Mouse (Mus musculus) spleen, adult 2 months (tissue): ENCODE measurements around the gene Lpin2. TPM values are rescaled to one million over a fixed set of nuclear protein-coding genes. Genes with fewer than 3 reads are reported as not detected.

ENCODE experiments used
- DNase-seq, 2 experiments: peaks; one replicate each; pipeline versions ENCODE4 v3.0.0 to v3.0.0-alpha.2; 2012 to 2021; ENCODE audit warnings: low spot score in 2 of 2, low read depth in 1 of 2
- H3K27ac ChIP-seq: fragments of 200-500 bp; 2 replicates; pipeline ENCODE4 v1.5.1; 2012; ENCODE audit warnings: low read length, inconsistent platforms; ENCODE audit not compliant: insufficient read depth
- H3K27me3 ChIP-seq: fragments of 200-500 bp; 2 replicates; pipeline ENCODE4 v1.6.1; 2012; ENCODE audit warnings: mild to moderate bottlenecking, moderate library complexity, low read length, inconsistent platforms; ENCODE audit not compliant: control insufficient read depth, insufficient read depth
- H3K36me3 ChIP-seq: fragments of 200-500 bp; 2 replicates; pipeline ENCODE4 v1.6.1; 2012; ENCODE audit warnings: mild to moderate bottlenecking, low read length, inconsistent platforms; ENCODE audit not compliant: control insufficient read depth, insufficient read depth
- H3K4me1 ChIP-seq: fragments of 200-500 bp; 2 replicates; pipeline ENCODE4 v1.6.1; 2011; ENCODE audit warnings: inconsistent platforms; ENCODE audit not compliant: control insufficient read depth, insufficient read depth, insufficient read length
- H3K4me3 ChIP-seq: fragments of 200-500 bp; 2 replicates; pipeline ENCODE4 v1.5.1; 2011; ENCODE audit warnings: mild to moderate bottlenecking, inconsistent platforms; ENCODE audit not compliant: insufficient read depth, insufficient read length; ENCODE audit errors: extremely low read depth
- CTCF ChIP-seq: fragments of 200-500 bp; IDR thresholded peaks from 2 replicates; pipeline ENCODE4 v1.5.1; 2011; ENCODE audit warnings: mild to moderate bottlenecking, inconsistent platforms; ENCODE audit not compliant: insufficient read depth, insufficient read length, insufficient replicate concordance; ENCODE audit errors: extremely low read depth
- POLR2A ChIP-seq: fragments of 200-500 bp; IDR thresholded peaks from 2 replicates; pipeline ENCODE4 v1.6.1; 2011; ENCODE audit warnings: low read depth, low read length, inconsistent platforms
- WGBS: fragments of 180-500 bp; shearing (Covaris S2); methylation state at CpG from one replicate; pipeline ENCODE4 v1.1.7; 2018; 5-methylcytosine and 5-hydroxymethylcytosine counted together
- polyA plus RNA-seq: library from polyadenylated mRNA; depleted of rRNA; stranded (reverse); fragments of >200 nt; gene quantifications from 2 replicates; pipeline ENCODE4 v1.2.3, GENCODE M21; 2012

Lpin2 gene
- polyA plus RNA-seq, 1 experiment, result 13.4 TPM

DNA sequence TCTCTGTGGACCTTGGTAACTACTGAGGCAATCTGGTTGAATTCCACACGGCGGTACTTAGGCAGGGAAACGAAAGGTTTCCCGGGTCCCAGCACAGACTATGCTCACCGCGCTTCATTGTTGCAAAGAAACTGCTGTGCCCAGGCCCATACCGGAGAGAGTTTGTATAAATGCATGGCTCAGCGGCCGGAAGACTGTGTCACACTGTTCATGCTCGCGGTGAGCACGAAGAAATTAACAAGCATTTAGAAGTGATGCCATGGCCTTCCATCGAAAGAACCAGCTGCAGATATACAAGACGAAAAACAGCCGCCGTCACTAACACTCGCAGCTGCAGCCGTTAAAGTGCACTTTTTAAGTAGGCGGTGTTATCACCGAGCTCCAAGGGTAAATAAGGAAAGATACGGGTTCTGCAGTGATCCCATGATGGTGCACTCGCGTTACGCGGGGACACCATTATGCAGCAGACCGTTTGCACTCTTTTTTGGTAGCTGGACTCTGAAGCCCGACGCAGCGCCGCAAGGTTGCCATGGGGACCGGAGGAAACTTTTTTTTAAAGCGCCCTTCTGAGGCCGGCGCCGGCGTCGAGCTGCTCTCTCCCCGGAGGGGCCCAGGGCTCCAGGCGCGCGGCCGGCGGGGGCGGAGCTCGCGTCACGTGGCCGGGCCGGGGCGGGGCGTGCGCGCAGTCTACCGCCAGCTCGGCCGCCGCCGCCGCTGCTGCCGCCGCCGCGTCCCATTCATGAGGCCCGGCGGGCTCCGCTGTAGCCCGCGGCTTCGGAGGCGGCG, 704 bp downstream of the Lpin2 start:
- WGBS, result under 1% methylated on average over 71 of the region's 71 CpGs
- peaks cover 10% of the 10 kb centered on the region; the same call in 1 of the 2 replicates for H3K4me1 ChIP-seq

DNA sequence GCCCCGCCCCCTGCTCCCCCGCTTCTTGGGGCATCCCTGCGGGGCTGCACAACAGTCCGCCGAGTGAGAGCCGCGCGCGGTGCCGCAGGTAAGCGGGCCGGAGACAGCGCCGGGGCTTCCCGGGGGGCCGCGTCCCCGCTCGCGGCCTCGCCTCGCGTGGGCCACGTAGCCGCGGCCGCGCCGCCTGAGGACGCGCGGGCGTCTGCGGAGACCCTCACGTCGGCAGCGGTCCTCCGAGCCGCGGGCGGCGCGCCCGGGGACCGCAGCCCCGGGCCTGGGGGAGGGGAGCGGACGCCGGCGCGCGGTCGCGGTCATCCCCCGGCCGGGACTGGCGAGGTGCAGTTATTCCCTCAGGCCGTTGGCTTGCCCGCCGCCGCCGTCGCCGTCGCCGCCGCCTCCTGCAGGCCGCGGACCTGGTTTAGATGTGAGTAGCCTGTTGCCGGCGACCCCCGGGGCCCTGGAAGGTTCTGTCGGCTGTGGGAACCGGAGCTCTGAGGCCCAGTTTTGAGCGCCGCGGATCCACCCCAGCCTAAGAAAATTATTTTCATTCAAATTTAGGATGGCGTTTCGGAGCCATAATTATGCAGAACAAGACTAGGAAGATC, 1.4 kb downstream of the Lpin2 start:
- DNase-seq, result peak in 1 of 2 experiments; percentile 21
- Histone ChIP-seq H3K27ac (peak overlapping the region; percentile 66), H3K27me3 (no peaks in the 10 kb centered on the region), H3K36me3 (no peaks in the 10 kb centered on the region), H3K4me1 (peaks cover 8% of the 10 kb centered on the region; the same call in 1 of the 2 replicates), H3K4me3 (peak overlapping the region; percentile 74)
- TF ChIP-seq CTCF (no peak), POLR2A (no peak)
- under 1% methylated on average over 79 of the region's 79 CpGs for WGBS

More for the DNA sequence above, 704 bp downstream of the Lpin2 start:
- TF ChIP-seq POLR2A, result no peak
- H3K27ac ChIP-seq, result peak overlapping the region; percentile 66
- no peaks in the 10 kb centered on the region for H3K27me3 ChIP-seq
- DNase-seq, result peak; percentile 54 to 92
- H3K36me3 ChIP-seq, result no peaks in the 10 kb centered on the region
- peak overlapping the region; percentile 74 for H3K4me3 ChIP-seq

DNA sequence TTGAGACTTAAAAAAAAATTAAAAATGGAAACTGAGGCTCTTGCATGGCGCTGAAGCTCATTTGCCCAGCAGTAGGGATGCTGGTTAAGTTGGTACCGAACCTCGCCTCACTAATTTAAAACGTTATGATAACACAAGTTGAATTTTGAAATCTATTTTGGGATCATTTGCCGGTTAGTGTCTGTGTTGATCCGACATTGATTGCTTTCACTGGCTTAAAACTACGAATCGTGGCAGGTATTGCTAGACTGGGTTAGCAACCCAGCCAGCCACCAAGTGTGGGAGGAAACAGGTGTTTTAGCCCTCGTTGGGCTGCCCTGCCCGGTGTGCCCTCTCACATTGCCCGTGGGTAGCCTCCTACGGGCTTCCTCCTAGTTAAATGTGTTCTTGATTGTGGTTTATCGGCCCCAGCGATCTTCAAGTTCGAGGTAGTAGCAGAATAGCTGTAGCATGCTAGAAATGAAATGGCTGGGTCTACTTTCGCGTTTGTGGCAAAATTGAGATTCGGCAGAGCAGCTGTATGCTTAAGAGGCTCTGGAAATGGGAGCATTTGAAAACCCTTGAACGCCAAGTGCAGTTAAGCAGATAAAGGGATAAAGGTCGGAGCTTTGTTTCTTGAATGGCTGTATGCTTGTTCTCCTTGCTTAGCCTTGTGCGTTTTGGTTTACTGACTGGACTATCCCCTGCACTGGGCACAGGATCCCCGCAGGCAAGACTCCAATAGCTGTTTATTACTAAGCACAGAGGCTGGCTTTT, 2.2 kb downstream of the Lpin2 start:
- TF ChIP-seq CTCF (no peak), POLR2A (no peak)
- peaks cover 8% of the 10 kb centered on the region; the same call in 1 of the 2 replicates for H3K4me1 ChIP-seq

DNA sequence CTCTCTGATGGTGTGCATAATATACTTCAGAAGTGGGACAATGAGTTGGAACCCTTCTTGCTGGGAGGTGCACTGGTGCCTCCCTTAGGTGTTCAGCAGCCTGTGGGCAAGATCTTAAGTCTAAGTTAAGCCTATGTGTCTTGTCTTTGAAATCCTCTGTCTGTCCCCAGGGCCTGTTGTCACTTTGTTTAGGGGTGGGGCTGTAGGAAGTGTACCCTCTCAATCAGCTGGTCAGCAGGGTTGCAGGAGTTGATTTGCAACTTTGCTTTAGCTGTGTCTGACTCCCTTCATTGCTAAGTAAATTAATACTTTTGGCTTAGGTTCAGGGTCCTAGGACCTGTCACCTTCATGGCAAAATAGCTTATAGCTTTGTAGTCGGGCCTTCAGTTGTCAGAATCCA, 3.0 kb downstream of the Lpin2 start:
- Histone ChIP-seq H3K36me3 (no peaks in the 10 kb centered on the region), H3K4me1 (peaks cover 8% of the 10 kb centered on the region; the same call in 1 of the 2 replicates), H3K4me3 (no peak overlapping the region), H3K27me3 (no peaks in the 10 kb centered on the region), H3K27ac (no peak overlapping the region)
- DNase-seq, result no peak
- TF ChIP-seq POLR2A (no peak), CTCF (no peak)
- WGBS, result 74% methylated on average over 1 of the region's 1 CpGs

More for the DNA sequence above, 2.2 kb downstream of the Lpin2 start:
- Histone ChIP-seq H3K27ac (peak overlapping the region; percentile 66), H3K27me3 (no peaks in the 10 kb centered on the region), H3K36me3 (no peaks in the 10 kb centered on the region), H3K4me3 (peak overlapping the region; percentile 74)
- WGBS, result 6% methylated on average over 22 of the region's 22 CpGs
- DNase-seq, result peak in 1 of 2 experiments; percentile 54

DNA sequence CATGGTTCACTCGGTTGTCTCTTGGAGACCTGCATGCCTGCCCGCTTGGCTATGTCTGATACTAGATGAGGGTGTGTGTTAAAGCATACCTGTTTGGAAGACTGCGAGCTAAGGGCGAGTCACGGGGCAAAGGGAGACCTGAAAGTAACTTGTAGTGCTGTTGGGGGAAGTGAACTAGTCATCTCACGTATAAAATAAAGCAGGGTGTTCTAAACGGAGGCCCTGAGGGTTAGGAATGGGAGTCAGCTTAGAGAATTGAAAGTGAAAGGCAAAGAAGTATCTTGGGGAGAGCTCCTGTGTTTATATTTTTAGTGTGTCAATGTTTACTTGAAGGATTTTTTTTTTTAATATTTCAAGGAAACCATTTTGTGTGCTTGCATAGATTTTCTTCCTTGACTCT, 8.2 kb downstream of the Lpin2 start:
- no peak for DNase-seq
- TF ChIP-seq POLR2A, result no peak
- TF ChIP-seq CTCF, result no peak
- H3K27ac ChIP-seq, result peak overlapping the region; percentile 21
- H3K27me3 ChIP-seq, result no peaks in the 10 kb centered on the region
- H3K4me1 ChIP-seq, result peaks cover 5% of the 10 kb centered on the region; the same call in 1 of the 2 replicates
- no peaks in the 10 kb centered on the region for H3K36me3 ChIP-seq
- 27% methylated on average over 7 of the region's 7 CpGs for WGBS
- no peak overlapping the region for H3K4me3 ChIP-seq

DNA sequence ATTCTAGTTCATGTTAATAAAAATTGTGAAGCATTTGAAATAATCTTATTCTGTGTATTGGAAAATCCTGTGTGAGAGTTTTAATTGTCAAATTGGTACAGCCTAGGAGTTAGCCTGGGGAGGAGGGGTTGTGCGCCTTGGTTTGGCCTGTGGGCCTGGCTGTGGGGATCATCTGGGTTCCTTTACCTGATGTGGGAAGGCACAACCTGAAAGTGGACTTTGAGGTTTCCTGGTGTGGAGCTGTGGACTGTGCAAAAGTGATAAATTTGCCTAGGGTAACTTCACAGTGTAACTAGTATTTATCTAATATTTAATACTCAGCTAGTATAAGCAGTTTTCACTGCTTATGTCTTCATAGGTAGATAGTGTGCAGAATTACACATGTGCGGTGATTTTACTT, 8.7 kb downstream of the Lpin2 start:
- peaks cover 9% of the 10 kb centered on the region; the same call in 1 of the 2 replicates for H3K4me1 ChIP-seq
- H3K4me3 ChIP-seq, result no peak overlapping the region
- WGBS, result 87% methylated on average over 2 of the region's 2 CpGs
- no peaks in the 10 kb centered on the region for H3K27me3 ChIP-seq
- TF ChIP-seq POLR2A (no peak), CTCF (no peak)
- H3K36me3 ChIP-seq, result no peaks in the 10 kb centered on the region
- no peak overlapping the region; the same call in 1 of the 2 replicates for H3K27ac ChIP-seq
- no peak for DNase-seq
